Mouse (Mus musculus): Measurements from ENCODE around the gene Cuedc1.

GRCm38 (mm10) chr11:88216231-88216685 is 118.4 kb downstream of the Cuedc1 start:
- TF ChIP-seq CTCF (IDR thresholded peaks at IDR 0.05; ENCODE audit: control insufficient read depth, insufficient read depth, low read length) (peak; percentile 93), POLR2A (IDR thresholded peaks at IDR 0.05; ENCODE audit: borderline replicate concordance, control insufficient read depth, low read depth, low read length) (no peak)

Data from bone marrow, adult 2 months (tissue).